Mouse (Mus musculus): Measurements from ENCODE around the gene Lpcat4.

DNA sequence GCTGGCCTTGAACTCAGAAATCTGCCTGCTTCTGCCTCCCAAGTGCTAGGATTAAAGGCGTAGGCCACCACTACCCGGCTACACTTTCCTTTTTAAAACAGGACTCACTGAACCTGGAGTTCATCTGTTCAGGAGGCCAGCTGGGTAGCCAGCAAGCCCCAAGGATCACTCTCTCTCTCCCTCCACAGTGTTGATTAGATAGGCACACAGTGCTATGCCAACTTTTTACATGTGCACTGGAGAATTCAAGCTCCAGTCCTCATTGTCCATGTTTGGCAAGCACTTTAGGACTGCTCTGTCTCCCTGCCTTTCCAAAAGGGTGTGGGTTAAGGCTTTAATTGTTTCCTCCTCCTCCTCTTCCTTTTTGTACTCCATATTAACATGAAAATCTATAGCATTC, 30.7 kb downstream of the Lpcat4 start:
- TF ChIP-seq POLR2A (IDR thresholded peaks at IDR 0.05; ENCODE audit: control insufficient read depth, extremely low read depth, insufficient read depth, low read length, poor library complexity) (no peak), CTCF (IDR thresholded peaks at IDR 0.05; ENCODE audit: borderline replicate concordance, control insufficient read depth, extremely low read depth, insufficient read depth, low read length, poor library complexity) (no peak)
